Mouse (Mus musculus) embryonic fibroblast, embryonic 13.5 days (primary cell): ENCODE data around the gene Prmt1.

Experiments used
- CTCF ChIP-seq: IDR thresholded peaks from 2 replicates; pipeline ENCODE4 v1.5.1; 2011; ENCODE audit warnings: mild to moderate bottlenecking, control low read depth, low read length, moderate library complexity, borderline replicate concordance; ENCODE audit not compliant: insufficient read depth
- POLR2A ChIP-seq: IDR thresholded peaks from 2 replicates; pipeline ENCODE4 v1.6.1; 2011; ENCODE audit warnings: low read depth, mild to moderate bottlenecking, control low read depth, low read length, moderate library complexity

- TF ChIP-seq CTCF, result no peak
- no peak for TF ChIP-seq POLR2A
Observed at GRCm38 (mm10) chr7:44971142-44971541, 15.2 kb downstream of the Prmt1 start.
